Mouse (Mus musculus): Measurements from ENCODE around the gene Dlgap5.

The Dlgap5 gene

DNA sequence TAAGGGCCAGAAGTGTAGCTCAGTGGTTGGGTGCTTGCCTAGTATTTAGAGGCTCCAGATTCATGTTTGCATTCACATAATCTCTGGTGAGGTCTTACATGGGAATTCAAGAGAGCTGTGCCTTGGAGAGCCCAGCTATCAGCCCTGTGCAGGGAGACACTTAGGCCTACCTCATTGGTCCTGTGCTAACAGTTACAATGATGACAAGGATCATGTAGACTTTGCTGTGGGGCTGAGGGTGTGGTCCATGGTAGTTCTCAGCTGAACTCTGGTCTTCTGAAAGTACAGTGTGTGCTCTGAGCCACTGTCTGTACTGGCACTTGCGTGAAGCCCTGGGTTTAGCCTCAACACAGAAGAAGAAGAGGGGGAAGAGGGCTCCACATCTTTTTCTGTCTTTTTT is 71.5 kb downstream of the Dlgap5 start:
- DNase-seq: no peak

- DNase-seq: no peak
Observed at GRCm38 (mm10) chr14:47341811-47342291, 76.4 kb downstream of the Dlgap5 start.

DNA sequence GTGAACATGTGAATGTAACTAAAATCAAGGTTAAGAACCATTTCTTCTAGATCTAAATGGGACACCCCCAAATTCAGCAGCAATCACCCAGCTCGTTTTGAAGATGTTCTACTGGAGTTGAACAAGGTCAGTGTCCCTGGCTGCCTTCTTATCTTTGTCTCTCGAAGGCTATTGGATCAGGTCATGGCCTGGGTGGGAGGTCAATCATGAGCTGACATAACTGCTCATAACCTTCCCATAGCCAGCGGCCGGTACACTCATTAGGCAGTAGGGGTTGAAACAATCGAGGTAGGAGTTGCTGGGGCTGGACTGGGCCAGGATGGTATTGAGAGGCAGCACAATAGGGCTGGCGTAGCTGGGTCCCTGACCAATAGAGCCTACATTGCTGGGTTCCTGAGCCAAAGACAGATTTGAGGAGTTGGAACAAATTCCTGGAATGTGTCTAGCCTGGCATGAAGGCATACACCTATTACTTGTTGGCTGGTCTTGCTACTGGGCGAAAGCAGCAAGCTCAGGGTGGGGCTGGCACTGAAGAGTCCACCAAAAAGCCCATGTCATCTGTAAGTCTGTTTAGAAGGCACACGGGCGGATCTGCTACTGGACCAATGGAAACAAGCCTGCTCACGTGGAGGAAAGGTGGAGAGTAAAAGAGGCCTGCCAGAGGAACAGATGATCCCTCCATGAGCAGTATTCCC is 77.8 kb downstream of the Dlgap5 start:
- no peak for DNase-seq

All from thymus, postnatal 4 days (tissue).